Mouse (Mus musculus): ENCODE measurements around the gene Dnmbp. TPM values are rescaled to one million over a fixed set of nuclear protein-coding genes. Genes with fewer than 3 reads are reported as not detected.

Dnmbp gene
- total RNA-seq, 2 experiments from 2014 or later, result 9.4 to 10.7 TPM

GRCm38 (mm10) chr19:43884668-43885498 is 55.1 kb downstream of the Dnmbp start:
- no peak for DNase-seq (ENCODE audit: low spot score in 2 of 2)
- intact Hi-C loops (cut with DNase I), result no loop called here

- DNase-seq (ENCODE audit: low spot score in 2 of 2), result no peak
- intact Hi-C loops (cut with DNase I), result no loop called here
Measured at GRCm38 (mm10) chr19:43882895-43883573, 57.0 kb downstream of the Dnmbp start.

GRCm38 (mm10) chr19:43881615-43882014 is 58.4 kb downstream of the Dnmbp start:
- intact Hi-C loops (cut with DNase I), result no loop called here

GRCm38 (mm10) chr19:43880420-43880819 is 59.6 kb downstream of the Dnmbp start:
- intact Hi-C loops (cut with DNase I), result no loop called here
- no peak for DNase-seq (ENCODE audit: low spot score in 2 of 2)

More at GRCm38 (mm10) chr19:43881615-43882014, 58.4 kb downstream of the Dnmbp start:
- DNase-seq (ENCODE audit: low spot score in 2 of 2), result no peak

GRCm38 (mm10) chr19:43879401-43880212 is 60.4 kb downstream of the Dnmbp start:
- DNase-seq (ENCODE audit: low spot score in 2 of 2), result peak; percentile 58 to 71
- intact Hi-C loops (cut with DNase I), result no loop called here

GRCm38 (mm10) chr19:43878111-43879092 is 61.6 kb downstream of the Dnmbp start:
- intact Hi-C loops (cut with DNase I), result no loop called here
- peak in 1 of 2 experiments; percentile 18 for DNase-seq (ENCODE audit: low spot score in 2 of 2)

- intact Hi-C loops (cut with DNase I), result no loop called here
- DNase-seq (ENCODE audit: low spot score in 2 of 2), result no peak
Measured at GRCm38 (mm10) chr19:43877364-43877763, 62.6 kb downstream of the Dnmbp start.

GRCm38 (mm10) chr19:43875996-43876395 is 64.0 kb downstream of the Dnmbp start:
- intact Hi-C loops (cut with DNase I), result no loop called here
- DNase-seq (ENCODE audit: low spot score in 2 of 2), result no peak

- intact Hi-C loops (cut with DNase I), result no loop called here
- DNase-seq (ENCODE audit: low spot score in 2 of 2), result no peak
Measured at GRCm38 (mm10) chr19:43874351-43874750, 65.6 kb downstream of the Dnmbp start.

GRCm38 (mm10) chr19:43870418-43870817 is 69.6 kb downstream of the Dnmbp start:
- DNase-seq (ENCODE audit: low spot score in 2 of 2), result no peak
- intact Hi-C loops (cut with DNase I), result no loop called here

GRCm38 (mm10) chr19:43857347-43857746 is 82.6 kb downstream of the Dnmbp start:
- no peak for DNase-seq (ENCODE audit: low spot score in 2 of 2)
- intact Hi-C loops (cut with DNase I), result loop anchor here (10.0 kb wide), 1 partner anchor 187 kb away; no protein-coding TSS in a partner anchor

GRCm38 (mm10) chr19:43852837-43853545 is 87.0 kb downstream of the Dnmbp start:
- intact Hi-C loops (cut with DNase I), result loop anchor here (5.0 to 10.0 kb wide), 2 partner anchors 89 to 192 kb away; partner anchors contain the start of gene Dnmbp
- no peak for DNase-seq (ENCODE audit: low spot score in 2 of 2)

- no peak for DNase-seq (ENCODE audit: low spot score in 2 of 2)
- intact Hi-C loops (cut with DNase I), result loop anchor here (5.0 to 10.0 kb wide), 2 partner anchors 90 to 193 kb away; partner anchors contain the start of gene Dnmbp
Measured at GRCm38 (mm10) chr19:43851996-43852630, 87.9 kb downstream of the Dnmbp start.

GRCm38 (mm10) chr19:43850026-43850425 is 90.0 kb downstream of the Dnmbp start:
- DNase-seq (ENCODE audit: low spot score in 2 of 2), result no peak
- intact Hi-C loops (cut with DNase I), result loop anchor here (5.0 to 10.0 kb wide), 2 partner anchors 92 to 195 kb away; partner anchors contain the start of gene Dnmbp

GRCm38 (mm10) chr19:43847966-43848365 is 92.0 kb downstream of the Dnmbp start:
- DNase-seq (ENCODE audit: low spot score in 2 of 2), result no peak
- intact Hi-C loops (cut with DNase I), result no loop called here

GRCm38 (mm10) chr19:43847056-43847455 is 92.9 kb downstream of the Dnmbp start:
- intact Hi-C loops (cut with DNase I), result no loop called here

GRCm38 (mm10) chr19:43845331-43845908 is 94.6 kb downstream of the Dnmbp start:
- intact Hi-C loops (cut with DNase I), result no loop called here
- DNase-seq (ENCODE audit: low spot score in 2 of 2), result no peak

More at GRCm38 (mm10) chr19:43847056-43847455, 92.9 kb downstream of the Dnmbp start:
- no peak for DNase-seq (ENCODE audit: low spot score in 2 of 2)

Data from left cerebral cortex, postnatal 14 days (tissue).